Mouse (Mus musculus): ENCODE results near the gene Disp1. TPM values are rescaled to one million over a fixed set of nuclear protein-coding genes. Genes with fewer than 3 reads are reported as not detected.

Disp1 gene
- 17.8 and 18.3 TPM in 2 replicates for polyA plus RNA-seq (2015; fragmentation: Nextera tagmentation; extraction: Ambion mirVana)

GRCm38 (mm10) chr1:183220796-183221718 lies at the start of gene Disp1:
Gene Disp1 (minus strand): TSS chr1:183221522.
- Histone ChIP-seq H3K9ac (peak within 1 kb of the TSS; percentile 88), H3K4me1 (peaks cover 23% of the 10 kb centered on the region), H3K4me3 (replicated peaks) (peak within 1 kb of the TSS; percentile 70), H3K27ac (replicated peaks) (peak within 1 kb of the TSS; percentile 66), H3K27me3 (no peaks in the 10 kb centered on the region), H3K4me2 (replicated peaks) (peak within 1 kb of the TSS; percentile 62), H3K9me3 (replicated peaks) (no peaks in the 10 kb centered on the region), H3K36me3 (no peaks in the 10 kb centered on the region)
- WGBS, result 2% methylated on average over 56 of the region's 56 CpGs
- ATAC-seq (ENCODE audit: insufficient number of reproducible peaks, low FRiP score, low TSS enrichment, low read depth), result peak; percentile 86

- Histone ChIP-seq H3K27me3 (no peaks in the 10 kb centered on the region), H3K4me1 (no peaks in the 10 kb centered on the region), H3K4me3 (replicated peaks) (no peak overlapping the region), H3K36me3 (no peaks in the 10 kb centered on the region), H3K9me3 (replicated peaks) (no peaks in the 10 kb centered on the region), H3K4me2 (replicated peaks) (no peak overlapping the region), H3K9ac (no peak overlapping the region), H3K27ac (replicated peaks) (no peak overlapping the region)
- 73% methylated on average over 6 of the region's 6 CpGs for WGBS
- no peak for ATAC-seq (ENCODE audit: insufficient number of reproducible peaks, low FRiP score, low TSS enrichment, low read depth)
Measured at GRCm38 (mm10) chr1:183267666-183268065, 46.3 kb upstream of the Disp1 start.

- no peak overlapping the region for H3K4me2 ChIP-seq (replicated peaks)
- H3K9ac ChIP-seq, result no peak overlapping the region
- H3K27me3 ChIP-seq, result no peaks in the 10 kb centered on the region
- H3K4me1 ChIP-seq, result no peaks in the 10 kb centered on the region
- ATAC-seq (ENCODE audit: insufficient number of reproducible peaks, low FRiP score, low TSS enrichment, low read depth), result no peak
- no peaks in the 10 kb centered on the region for H3K36me3 ChIP-seq
- no peaks in the 10 kb centered on the region for H3K9me3 ChIP-seq (replicated peaks)
- H3K4me3 ChIP-seq (replicated peaks), result no peak overlapping the region
- no peak overlapping the region for H3K27ac ChIP-seq (replicated peaks)
- WGBS, result 61% methylated on average over 14 of the region's 14 CpGs
Measured at GRCm38 (mm10) chr1:183265921-183266467, 44.7 kb upstream of the Disp1 start.

DNA sequence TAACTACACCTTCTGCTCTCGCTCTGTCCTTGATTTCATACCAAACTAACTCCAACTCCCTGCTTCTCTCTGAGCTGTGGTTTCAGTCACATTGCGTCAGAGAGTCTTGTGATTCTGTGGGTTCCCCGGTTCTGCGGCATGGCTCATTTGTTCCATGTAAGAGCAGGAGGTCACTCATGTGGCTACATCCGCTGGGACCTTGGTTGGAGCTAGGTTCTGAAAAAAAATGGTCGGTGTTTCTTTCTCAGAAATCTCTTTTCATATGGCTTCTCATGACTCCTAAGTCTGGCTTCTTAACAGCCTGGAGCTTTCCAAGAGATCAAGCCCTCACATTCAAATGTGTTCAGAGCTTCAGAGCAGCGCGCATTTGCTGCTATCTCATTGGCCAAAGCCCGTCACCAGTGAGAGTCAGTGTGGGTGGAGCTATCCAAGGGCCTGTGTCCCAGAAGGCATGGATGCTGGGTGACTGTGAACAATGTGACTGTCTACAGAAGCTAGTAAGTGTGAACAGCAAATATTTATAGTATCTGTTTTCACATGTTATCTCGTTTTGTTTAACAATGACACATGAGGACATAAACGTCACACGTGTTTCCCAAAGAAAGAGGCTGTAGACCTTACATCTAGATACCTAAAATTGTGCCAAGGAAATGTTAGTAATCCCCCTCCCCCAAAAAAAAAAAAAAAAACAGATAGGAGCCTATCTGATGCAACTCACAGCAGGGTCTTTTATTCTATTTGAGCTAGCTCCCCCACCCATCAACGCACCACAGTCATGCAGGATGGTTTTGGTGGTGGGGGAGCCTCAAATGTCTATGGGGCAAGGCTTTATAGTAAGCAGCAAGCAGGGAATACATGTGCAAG lies 43.1 kb upstream of the Disp1 start:
- no peak overlapping the region for H3K9ac ChIP-seq
- 76% methylated on average over 13 of the region's 13 CpGs for WGBS
- no peaks in the 10 kb centered on the region for H3K4me1 ChIP-seq
- no peaks in the 10 kb centered on the region for H3K27me3 ChIP-seq
- no peaks in the 10 kb centered on the region for H3K9me3 ChIP-seq (replicated peaks)
- ATAC-seq (ENCODE audit: insufficient number of reproducible peaks, low FRiP score, low TSS enrichment, low read depth), result no peak
- H3K4me2 ChIP-seq (replicated peaks), result no peak overlapping the region
- H3K4me3 ChIP-seq (replicated peaks), result no peak overlapping the region
- H3K27ac ChIP-seq (replicated peaks), result no peak overlapping the region
- no peaks in the 10 kb centered on the region for H3K36me3 ChIP-seq

- no peak overlapping the region for H3K27ac ChIP-seq (replicated peaks)
- H3K36me3 ChIP-seq, result no peaks in the 10 kb centered on the region
- H3K4me2 ChIP-seq (replicated peaks), result no peak overlapping the region
- ATAC-seq (ENCODE audit: insufficient number of reproducible peaks, low FRiP score, low TSS enrichment, low read depth), result no peak
- H3K4me1 ChIP-seq, result peaks cover 7% of the 10 kb centered on the region
- no peaks in the 10 kb centered on the region for H3K9me3 ChIP-seq (replicated peaks)
- H3K27me3 ChIP-seq, result no peaks in the 10 kb centered on the region
- no peak overlapping the region for H3K9ac ChIP-seq
- 43% methylated on average over 10 of the region's 10 CpGs for WGBS
- H3K4me3 ChIP-seq (replicated peaks), result no peak overlapping the region
Measured at GRCm38 (mm10) chr1:183252574-183252973, 31.3 kb upstream of the Disp1 start.

GRCm38 (mm10) chr1:183251818-183252217 lies 30.5 kb upstream of the Disp1 start:
- Histone ChIP-seq H3K27ac (replicated peaks) (no peak overlapping the region), H3K27me3 (no peaks in the 10 kb centered on the region), H3K4me3 (replicated peaks) (no peak overlapping the region), H3K9me3 (replicated peaks) (no peaks in the 10 kb centered on the region), H3K36me3 (no peaks in the 10 kb centered on the region), H3K4me1 (peaks cover 7% of the 10 kb centered on the region), H3K4me2 (replicated peaks) (no peak overlapping the region), H3K9ac (no peak overlapping the region)
- WGBS, result 76% methylated on average over 2 of the region's 2 CpGs
- no peak for ATAC-seq (ENCODE audit: insufficient number of reproducible peaks, low FRiP score, low TSS enrichment, low read depth)

GRCm38 (mm10) chr1:183250612-183251011 lies 29.3 kb upstream of the Disp1 start:
- peaks cover 7% of the 10 kb centered on the region for H3K4me1 ChIP-seq
- no peaks in the 10 kb centered on the region for H3K27me3 ChIP-seq
- no peaks in the 10 kb centered on the region for H3K36me3 ChIP-seq
- no peak for ATAC-seq (ENCODE audit: insufficient number of reproducible peaks, low FRiP score, low TSS enrichment, low read depth)
- H3K4me3 ChIP-seq (replicated peaks), result no peak overlapping the region
- H3K9ac ChIP-seq, result no peak overlapping the region
- 43% methylated on average over 4 of the region's 4 CpGs for WGBS
- no peak overlapping the region for H3K27ac ChIP-seq (replicated peaks)
- H3K9me3 ChIP-seq (replicated peaks), result no peaks in the 10 kb centered on the region
- no peak overlapping the region for H3K4me2 ChIP-seq (replicated peaks)

DNA sequence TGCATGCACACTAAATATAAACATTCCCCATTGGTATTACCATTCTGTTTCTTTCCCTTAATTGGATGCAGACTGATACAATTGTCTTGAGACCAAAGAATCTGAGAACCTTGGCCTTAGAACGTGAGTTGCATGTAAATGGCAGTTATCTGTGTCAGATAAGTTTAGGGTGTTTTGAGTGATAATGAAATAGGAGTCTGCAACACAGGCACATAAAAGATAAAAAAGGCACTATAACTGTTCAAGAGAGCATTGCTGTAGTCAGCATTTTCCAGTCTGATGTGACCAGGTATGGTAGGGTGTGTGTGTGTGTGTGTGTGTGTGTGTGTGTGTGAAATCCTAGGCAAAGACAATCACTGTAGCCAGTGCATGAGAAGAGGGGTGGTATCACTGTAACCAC lies 26.8 kb upstream of the Disp1 start:
- Histone ChIP-seq H3K27me3 (no peaks in the 10 kb centered on the region), H3K9me3 (replicated peaks) (no peaks in the 10 kb centered on the region), H3K9ac (no peak overlapping the region), H3K4me3 (replicated peaks) (no peak overlapping the region), H3K27ac (replicated peaks) (no peak overlapping the region), H3K36me3 (no peaks in the 10 kb centered on the region), H3K4me1 (peaks cover 7% of the 10 kb centered on the region), H3K4me2 (replicated peaks) (no peak overlapping the region)
- WGBS, result 17% methylated on average over 1 of the region's 1 CpGs
- ATAC-seq (ENCODE audit: insufficient number of reproducible peaks, low FRiP score, low TSS enrichment, low read depth), result no peak

- H3K27ac ChIP-seq (replicated peaks), result no peak overlapping the region
- no peak for ATAC-seq (ENCODE audit: insufficient number of reproducible peaks, low FRiP score, low TSS enrichment, low read depth)
- no peaks in the 10 kb centered on the region for H3K4me1 ChIP-seq
- H3K9ac ChIP-seq, result no peak overlapping the region
- no peak overlapping the region for H3K4me2 ChIP-seq (replicated peaks)
- no peak overlapping the region for H3K4me3 ChIP-seq (replicated peaks)
- H3K36me3 ChIP-seq, result no peaks in the 10 kb centered on the region
- WGBS, result 77% methylated on average over 7 of the region's 7 CpGs
- H3K27me3 ChIP-seq, result no peaks in the 10 kb centered on the region
- no peaks in the 10 kb centered on the region for H3K9me3 ChIP-seq (replicated peaks)
Measured at GRCm38 (mm10) chr1:183243293-183243692, 22.0 kb upstream of the Disp1 start.

DNA sequence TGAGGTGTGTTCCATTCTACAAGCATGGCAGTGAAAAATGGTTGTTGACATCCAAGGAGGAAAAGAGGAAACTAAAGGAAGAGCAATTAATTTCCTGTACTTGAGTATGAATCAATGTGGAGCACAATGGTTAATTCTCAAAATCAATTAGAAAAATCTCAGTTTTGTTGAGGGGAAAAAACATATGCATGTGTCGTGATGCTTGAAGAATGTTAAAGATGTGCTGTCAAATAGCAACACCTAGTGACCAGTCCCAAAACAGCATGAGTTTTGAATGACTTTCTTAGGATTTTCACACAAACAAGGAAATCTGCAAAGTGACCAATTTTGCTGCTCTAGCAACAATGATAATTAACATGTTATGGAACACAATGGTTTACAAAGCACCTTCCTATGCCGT lies 16.6 kb upstream of the Disp1 start:
- ATAC-seq (ENCODE audit: insufficient number of reproducible peaks, low FRiP score, low TSS enrichment, low read depth), result no peak
- H3K4me2 ChIP-seq (replicated peaks), result no peak overlapping the region
- H3K27me3 ChIP-seq, result no peaks in the 10 kb centered on the region
- H3K4me3 ChIP-seq (replicated peaks), result no peak overlapping the region
- no peaks in the 10 kb centered on the region for H3K4me1 ChIP-seq
- no peaks in the 10 kb centered on the region for H3K9me3 ChIP-seq (replicated peaks)
- H3K36me3 ChIP-seq, result no peaks in the 10 kb centered on the region
- no peak overlapping the region for H3K27ac ChIP-seq (replicated peaks)
- WGBS, result 14% methylated on average over 2 of the region's 2 CpGs
- no peak overlapping the region for H3K9ac ChIP-seq

DNA sequence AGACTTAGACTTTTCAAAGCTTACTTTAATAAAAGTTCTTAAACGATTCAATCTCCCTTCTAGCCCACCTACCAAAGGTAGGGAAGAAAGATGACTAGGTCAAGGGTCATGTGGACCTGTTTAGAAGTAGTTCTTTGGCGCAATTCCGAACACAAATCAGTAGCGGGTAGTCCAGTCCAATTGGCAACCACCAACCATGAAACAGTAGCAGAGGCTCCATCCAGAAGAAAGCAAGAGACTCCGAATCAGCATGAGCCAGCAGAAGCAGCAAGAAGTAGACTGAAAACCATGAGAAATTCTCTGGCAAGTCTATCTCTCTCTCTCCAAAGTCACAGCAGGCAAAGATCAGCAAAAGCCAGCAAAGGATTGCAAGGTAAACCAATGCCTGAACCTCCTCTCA lies 15.1 kb upstream of the Disp1 start:
- Histone ChIP-seq H3K9ac (no peak overlapping the region), H3K27ac (replicated peaks) (no peak overlapping the region), H3K27me3 (no peaks in the 10 kb centered on the region), H3K4me2 (replicated peaks) (no peak overlapping the region), H3K36me3 (no peaks in the 10 kb centered on the region), H3K9me3 (replicated peaks) (no peaks in the 10 kb centered on the region), H3K4me3 (replicated peaks) (no peak overlapping the region), H3K4me1 (no peaks in the 10 kb centered on the region)
- 83% methylated on average over 5 of the region's 5 CpGs for WGBS
- no peak for ATAC-seq (ENCODE audit: insufficient number of reproducible peaks, low FRiP score, low TSS enrichment, low read depth)

All from embryonic facial prominence, embryonic 15.5 days (tissue).